Mouse (Mus musculus): ENCODE measurements around the gene Ptprg. TPM values are rescaled to one million over a fixed set of nuclear protein-coding genes. Genes with fewer than 3 reads are reported as not detected.

Ptprg gene
- total and polyA plus RNA-seq, 2 experiments from 2014 or later = 8.7 to 63.4 TPM

GRCm38 (mm10) chr14:12218544-12219150 is 665.3 kb downstream of the Ptprg start:
- 67% methylated on average over 16 of the region's 16 CpGs for WGBS
- DNase-seq (ENCODE audit: low spot score) (no peak), ATAC-seq (ENCODE audit: insufficient read depth, low read depth) (0 out of 2 replicates have a peak, but pooled peaks have one; percentile 49)
- no peak overlapping the region for H3K4me3 ChIP-seq (ENCODE audit: low read depth, low read length)
- no peaks in the 10 kb centered on the region for H3K9me3 ChIP-seq (replicated peaks; ENCODE audit: control insufficient read depth, low read length)
- H3K27ac ChIP-seq (ENCODE audit: low read depth) = no peak overlapping the region
- H3K36me3 ChIP-seq (replicated peaks; ENCODE audit: control insufficient read depth, insufficient read depth, low read length) = no peaks in the 10 kb centered on the region; the same call in 1 of the 2 replicates
- no peak overlapping the region for H3K4me2 ChIP-seq (ENCODE audit: low read depth, low read length)
- TF ChIP-seq EP300 (IDR thresholded peaks at IDR 0.05; ENCODE audit: low read depth) (no peak), CTCF (IDR thresholded peaks at IDR 0.05; ENCODE audit: low read depth) (no peak)
- H3K4me1 ChIP-seq (ENCODE audit: control insufficient read depth, insufficient read depth) = no peaks in the 10 kb centered on the region
- no peaks in the 10 kb centered on the region for H3K27me3 ChIP-seq (ENCODE audit: control insufficient read depth, insufficient read depth, low read length)
- no peak overlapping the region for H3K9ac ChIP-seq (replicated peaks; ENCODE audit: low read depth, low read length)

- DNase-seq (ENCODE audit: low spot score) (no peak), ATAC-seq (ENCODE audit: insufficient read depth, low read depth) (no peak)
- Histone ChIP-seq H3K4me3 (ENCODE audit: low read depth, low read length) (no peak overlapping the region), H3K27me3 (ENCODE audit: control insufficient read depth, insufficient read depth, low read length) (no peaks in the 10 kb centered on the region), H3K36me3 (replicated peaks; ENCODE audit: control insufficient read depth, insufficient read depth, low read length) (no peaks in the 10 kb centered on the region; the same call in 1 of the 2 replicates), H3K9me3 (replicated peaks; ENCODE audit: control insufficient read depth, low read length) (no peaks in the 10 kb centered on the region), H3K4me1 (ENCODE audit: control insufficient read depth, insufficient read depth) (no peaks in the 10 kb centered on the region), H3K27ac (ENCODE audit: low read depth) (no peak overlapping the region), H3K9ac (replicated peaks; ENCODE audit: low read depth, low read length) (no peak overlapping the region), H3K4me2 (ENCODE audit: low read depth, low read length) (no peak overlapping the region)
- 64% methylated on average over 6 of the region's 6 CpGs for WGBS
- no peak for TF ChIP-seq EP300 (IDR thresholded peaks at IDR 0.05; ENCODE audit: low read depth)
These were observed 666.5 kb downstream of the Ptprg start for GRCm38 (mm10) chr14:12219877-12220276.

- Histone ChIP-seq H3K4me1 (ENCODE audit: control insufficient read depth, insufficient read depth) (no peaks in the 10 kb centered on the region), H3K27ac (ENCODE audit: low read depth) (no peak overlapping the region), H3K9me3 (replicated peaks; ENCODE audit: control insufficient read depth, low read length) (no peaks in the 10 kb centered on the region), H3K27me3 (ENCODE audit: control insufficient read depth, insufficient read depth, low read length) (no peaks in the 10 kb centered on the region), H3K36me3 (replicated peaks; ENCODE audit: control insufficient read depth, insufficient read depth, low read length) (peaks cover 4% of the 10 kb centered on the region), H3K4me2 (ENCODE audit: low read depth, low read length) (no peak overlapping the region), H3K9ac (replicated peaks; ENCODE audit: low read depth, low read length) (no peak overlapping the region), H3K4me3 (ENCODE audit: low read depth, low read length) (no peak overlapping the region)
- DNase-seq (ENCODE audit: low spot score) (no peak), ATAC-seq (ENCODE audit: insufficient read depth, low read depth) (no peak)
- WGBS = 87% methylated on average over 8 of the region's 8 CpGs
- no peak for TF ChIP-seq EP300 (IDR thresholded peaks at IDR 0.05; ENCODE audit: low read depth)
- TF ChIP-seq CTCF (IDR thresholded peaks at IDR 0.05; ENCODE audit: low read depth) = no peak
These were observed 667.2 kb downstream of the Ptprg start for GRCm38 (mm10) chr14:12220540-12220939.

DNA sequence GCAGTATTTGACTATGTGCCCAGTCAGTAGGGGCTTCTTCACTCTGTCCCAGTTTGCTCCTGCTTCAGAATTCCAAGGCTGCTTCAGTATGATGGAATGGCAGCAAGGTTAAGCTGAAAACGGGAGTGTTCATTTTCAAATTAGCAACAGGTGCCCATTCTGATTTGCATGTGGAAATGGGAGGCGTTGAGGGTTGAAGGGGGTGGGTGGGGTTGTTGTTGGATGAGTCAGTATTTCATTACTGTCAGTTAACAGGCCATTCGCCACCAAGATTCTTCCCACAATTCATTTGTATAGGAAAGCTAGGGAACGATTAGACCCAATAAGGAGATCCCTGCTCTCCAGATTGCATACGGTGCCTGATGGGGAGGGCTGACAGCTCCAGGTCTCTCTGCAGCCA is 668.2 kb downstream of the Ptprg start:
- Histone ChIP-seq H3K4me2 (ENCODE audit: low read depth, low read length) (no peak overlapping the region), H3K27ac (ENCODE audit: low read depth) (no peak overlapping the region), H3K4me1 (ENCODE audit: control insufficient read depth, insufficient read depth) (no peaks in the 10 kb centered on the region), H3K4me3 (ENCODE audit: low read depth, low read length) (no peak overlapping the region), H3K36me3 (replicated peaks; ENCODE audit: control insufficient read depth, insufficient read depth, low read length) (peaks cover 12% of the 10 kb centered on the region), H3K27me3 (ENCODE audit: control insufficient read depth, insufficient read depth, low read length) (no peaks in the 10 kb centered on the region), H3K9me3 (replicated peaks; ENCODE audit: control insufficient read depth, low read length) (no peaks in the 10 kb centered on the region), H3K9ac (replicated peaks; ENCODE audit: low read depth, low read length) (no peak overlapping the region)
- no peak for ATAC-seq (ENCODE audit: insufficient read depth, low read depth)
- 80% methylated on average over 5 of the region's 5 CpGs for WGBS
- TF ChIP-seq CTCF (IDR thresholded peaks at IDR 0.05; ENCODE audit: low read depth) (no peak), EP300 (IDR thresholded peaks at IDR 0.05; ENCODE audit: low read depth) (no peak)
- no peak for DNase-seq (ENCODE audit: low spot score)

GRCm38 (mm10) chr14:12243726-12244125 is 690.4 kb downstream of the Ptprg start:
- no peaks in the 10 kb centered on the region for H3K9me3 ChIP-seq (replicated peaks; ENCODE audit: control insufficient read depth, low read length)
- no peak overlapping the region for H3K4me2 ChIP-seq (ENCODE audit: low read depth, low read length)
- DNase-seq (ENCODE audit: low spot score) (no peak), ATAC-seq (ENCODE audit: insufficient read depth, low read depth) (no peak)
- H3K9ac ChIP-seq (replicated peaks; ENCODE audit: low read depth, low read length) = no peak overlapping the region
- 40% methylated on average over 4 of the region's 4 CpGs for WGBS
- TF ChIP-seq CTCF (IDR thresholded peaks at IDR 0.05; ENCODE audit: low read depth) (no peak), EP300 (IDR thresholded peaks at IDR 0.05; ENCODE audit: low read depth) (no peak)
- no peak overlapping the region for H3K4me3 ChIP-seq (ENCODE audit: low read depth, low read length)
- no peaks in the 10 kb centered on the region for H3K4me1 ChIP-seq (ENCODE audit: control insufficient read depth, insufficient read depth)
- 0 out of 2 replicates have a peak, but pooled peaks cover 3% of the 10 kb centered on the region for H3K36me3 ChIP-seq (replicated peaks; ENCODE audit: control insufficient read depth, insufficient read depth, low read length)
- no peak overlapping the region for H3K27ac ChIP-seq (ENCODE audit: low read depth)
- H3K27me3 ChIP-seq (ENCODE audit: control insufficient read depth, insufficient read depth, low read length) = no peaks in the 10 kb centered on the region

DNA sequence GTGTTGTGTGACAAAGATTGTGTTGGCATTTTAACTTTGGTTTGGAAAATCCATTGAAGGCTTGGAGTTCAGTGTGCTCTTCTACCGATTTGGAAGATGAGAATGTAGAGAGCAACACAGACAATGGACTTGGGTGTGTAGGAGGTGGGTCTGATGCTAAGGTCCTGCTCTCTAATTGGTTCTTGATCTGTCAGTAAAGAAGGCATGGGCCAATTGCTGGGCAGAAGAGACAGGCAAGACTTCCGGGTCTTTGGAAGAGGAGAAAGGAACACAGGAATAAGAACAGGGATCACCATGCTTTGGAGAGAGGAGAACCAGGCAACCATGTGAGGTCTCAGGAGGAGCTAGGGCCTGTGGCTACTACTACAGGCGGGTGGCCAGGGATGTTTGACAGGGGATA is 722.7 kb downstream of the Ptprg start:
- Histone ChIP-seq H3K4me3 (ENCODE audit: low read depth, low read length) (no peak overlapping the region), H3K4me1 (ENCODE audit: control insufficient read depth, insufficient read depth) (no peaks in the 10 kb centered on the region), H3K9ac (replicated peaks; ENCODE audit: low read depth, low read length) (no peak overlapping the region), H3K27me3 (ENCODE audit: control insufficient read depth, insufficient read depth, low read length) (0 out of 2 replicates have a peak, but pooled peaks cover 5% of the 10 kb centered on the region), H3K27ac (ENCODE audit: low read depth) (no peak overlapping the region), H3K36me3 (replicated peaks; ENCODE audit: control insufficient read depth, insufficient read depth, low read length) (no peaks in the 10 kb centered on the region), H3K9me3 (replicated peaks; ENCODE audit: control insufficient read depth, low read length) (no peaks in the 10 kb centered on the region), H3K4me2 (ENCODE audit: low read depth, low read length) (no peak overlapping the region)
- 51% methylated on average over 3 of the region's 3 CpGs for WGBS
- TF ChIP-seq EP300 (IDR thresholded peaks at IDR 0.05; ENCODE audit: low read depth) (no peak), CTCF (IDR thresholded peaks at IDR 0.05; ENCODE audit: low read depth) (no peak)
- no peak for DNase-seq (ENCODE audit: low spot score)
- ATAC-seq (ENCODE audit: insufficient read depth, low read depth) = no peak
